ENCODE assay signal across 28 mouse cellular contexts in genomic region chr13:44852024-44852423, GRCm38 (mm10).
DNase-seq lines count a peak whose midpoint lies in the region; ATAC-seq and TF ChIP-seq lines count a peak whose summit lies in the region.
"Had no signal": no experiment of that assay in that cellular context is flagged by ENCODE, and none has a peak within 500 bp of the region (broad histone marks: within the 10 kb centered on the region; RNA-seq: fewer than 3 reads in every experiment).

No protein-coding gene starts in this region.

- peak overlapping the region; percentile 81 for H3K27ac ChIP-seq in ES-Bruce4 (ENCODE audit: insufficient read depth, low read length)
- H3K27ac ChIP-seq in gastrocnemius, adult 2 months = no peak overlapping the region
- H3K27ac ChIP-seq in lung, postnatal 0 days (ENCODE audit: low read length) = no peak overlapping the region
- H3K27ac ChIP-seq: heart, adult 2 months; heart, embryonic 15.5 days; hindbrain, embryonic 10.5 days; hindbrain, embryonic 13.5 days had no signal

- no peaks in the 10 kb centered on the region for H3K9me3 ChIP-seq in ES-Bruce4 (replicated peaks; ENCODE audit: control insufficient read depth, insufficient read depth, low read length, poor library complexity, severe bottlenecking)
- H3K9me3 ChIP-seq in lung, postnatal 0 days (ENCODE audit: low read length) = no peaks in the 10 kb centered on the region
- H3K9me3 ChIP-seq: G1E; heart, embryonic 15.5 days; hindbrain, embryonic 10.5 days; hindbrain, embryonic 13.5 days had no signal

- H3K9ac ChIP-seq in ES-Bruce4 (ENCODE audit: low read depth, poor library complexity, severe bottlenecking) = no peak overlapping the region
- no peak overlapping the region for H3K9ac ChIP-seq in lung, postnatal 0 days (replicated peaks; ENCODE audit: low read depth)
- H3K9ac ChIP-seq: forebrain, postnatal 0 days; heart, embryonic 15.5 days; hindbrain, embryonic 13.5 days had no signal

- H3K4me1 ChIP-seq in ES-Bruce4 (ENCODE audit: control insufficient read depth, insufficient read depth, low read length) = peaks cover 6% of the 10 kb centered on the region
- no peaks in the 10 kb centered on the region for H3K4me1 ChIP-seq in lung, postnatal 0 days (ENCODE audit: insufficient read depth, low read depth, low read length)

- no peak for TF ChIP-seq CTCF in ES-Bruce4 (IDR thresholded peaks at IDR 0.05; ENCODE audit: low read depth, low read length)
- TF ChIP-seq CTCF in gastrocnemius, adult 2 months (IDR thresholded peaks at IDR 0.05) = no peak
- no peak for TF ChIP-seq CTCF in lung, postnatal 0 days (IDR thresholded peaks at IDR 0.05)

- intact Hi-C loops in gastrocnemius, adult 2 months (cut with DNase I) = no loop called here

- TF ChIP-seq EP300 in ES-Bruce4 (IDR thresholded peaks at IDR 0.05; ENCODE audit: insufficient read depth, low read depth, low read length) = no peak
- no peak for TF ChIP-seq EP300 in lung, postnatal 0 days (IDR thresholded peaks at IDR 0.05)

- no peak overlapping the region for H3K4me3 ChIP-seq in ES-Bruce4 (ENCODE audit: low read depth, low read length)
- H3K4me3 ChIP-seq in gastrocnemius, adult 2 months = no peak overlapping the region
- H3K4me3 ChIP-seq in lung, postnatal 0 days (ENCODE audit: low read depth, low read length) = no peak overlapping the region
- H3K4me3 ChIP-seq: heart, adult 2 months; heart, embryonic 15.5 days; hindbrain, embryonic 10.5 days; hindbrain, embryonic 13.5 days had no signal

- DNase-seq in CD4-positive helper T cell, adult 2 months (ENCODE audit: low read depth, low spot score) = peak; percentile 14
- peak; percentile 44 for DNase-seq in CD4-positive, CD25-positive, alpha-beta regulatory T cell, adult 2 months (ENCODE audit: low read depth, low spot score)
- peak; percentile 19 for DNase-seq in induced T-regulatory cell, adult 2 months (ENCODE audit: low read depth)
- no peak for DNase-seq in gastrocnemius, adult 2 months
- DNase-seq in lung, postnatal 0 days (ENCODE audit: low spot score) = no peak
- no peak for DNase-seq in layer of hippocampus, adult 11-12 months (ENCODE audit: low spot score)
- no peak for DNase-seq in urinary bladder, adult 18-20 months (ENCODE audit: low spot score in 2 of 2)
- DNase-seq: adrenal gland, adult 8-10 months; adrenal gland, postnatal 25 days; cerebellum, adult 11-12 months; cerebellum, adult 8-10 months; cerebellum, postnatal 10 days; forebrain, postnatal 0 days; gastrocnemius, postnatal 10 days; heart, adult 2 months; heart, postnatal 10 days; heart, postnatal 36 days; kidney, adult 2 months had no signal

- H3K27me3 ChIP-seq in ES-Bruce4 (ENCODE audit: control insufficient read depth, insufficient read depth, low read length, poor library complexity, severe bottlenecking) = no peaks in the 10 kb centered on the region
- no peaks in the 10 kb centered on the region for H3K27me3 ChIP-seq in lung, postnatal 0 days (replicated peaks; ENCODE audit: insufficient read depth, low read length)
- H3K27me3 ChIP-seq: heart, embryonic 15.5 days; hindbrain, embryonic 13.5 days; Patski had no signal

- WGBS in lung, postnatal 0 days = 64% methylated on average over 3 of the region's 3 CpGs

- ATAC-seq in lung, postnatal 0 days = no peak
- ATAC-seq: forebrain, embryonic 14.5 days; forebrain, postnatal 0 days; hindbrain, embryonic 16.5 days; intestine, postnatal 0 days; Patski had no signal

- H3K36me3 ChIP-seq in ES-Bruce4 (ENCODE audit: control insufficient read depth, insufficient read depth, low read length, poor library complexity, severe bottlenecking) = peaks cover 19% of the 10 kb centered on the region
- no peaks in the 10 kb centered on the region for H3K36me3 ChIP-seq in lung, postnatal 0 days (ENCODE audit: insufficient read depth, low read length)
- H3K36me3 ChIP-seq: heart, embryonic 15.5 days had no signal

- H3K4me2 ChIP-seq in lung, postnatal 0 days (replicated peaks; ENCODE audit: low read depth, low read length) = no peak overlapping the region
- H3K4me2 ChIP-seq: heart, embryonic 11.5 days; heart, embryonic 15.5 days; hindbrain, embryonic 13.5 days had no signal

- no peak for TF ChIP-seq POLR2A in ES-Bruce4 (IDR thresholded peaks at IDR 0.05; ENCODE audit: insufficient read depth, low read length)

Comparison
In these comparisons a context has a peak if more than half of its experiments do, and no peak if none do; other contexts are left out.
1. DNase-seq: peak in CD4-positive helper T cell, adult 2 months (single experiment), CD4-positive, CD25-positive, alpha-beta regulatory T cell, adult 2 months (single experiment) and induced T-regulatory cell, adult 2 months (single experiment); none in gastrocnemius, adult 2 months (single experiment), lung, postnatal 0 days (single experiment), layer of hippocampus, adult 11-12 months (single experiment) and urinary bladder, adult 18-20 months (0 of 2).